Mouse (Mus musculus) heart, adult 18-20 months (tissue): ENCODE measurements around the gene Gid8. TPM values are rescaled to one million over a fixed set of nuclear protein-coding genes. Genes with fewer than 3 reads are reported as not detected.

Experiments used
- DNase-seq, 2 experiments: peaks; one replicate each; pipeline ENCODE4 v3.0.0; 2021 to 2022; ENCODE audit warnings: mixed read lengths in 1 of 2
- long read RNA-seq, 2 experiments: library from polyadenylated mRNA; stranded (forward); transcript quantifications; one replicate each; pipeline ENCODE4 v2.0.0; 2021
- total RNA-seq, 2 experiments: library from RNA; stranded (reverse); gene quantifications; 2 replicates each; pipeline ENCODE4 v1.2.3; 2021

The Gid8 gene
- 10 to 100 TPM; 55.8 to 59.5 TPM for total RNA-seq
- long read RNA-seq, experiment 1, transcript Gid8-201 (5 exons, 1,655 nt) = major isoform, 13 of 18 reads
- long read RNA-seq, experiment 1, partial matches to known transcripts = 2 of 18 reads
- long read RNA-seq, experiment 1, other reads (novel, unspliced or antisense) = 2 of 18 reads
- long read RNA-seq, experiment 2, transcript Gid8-201 (5 exons, 1,655 nt) = major isoform, 9 of 13 reads
- long read RNA-seq, experiment 2, partial matches to known transcripts = 2 of 13 reads
- long read RNA-seq, experiment 2, other reads (novel, unspliced or antisense) = 2 of 13 reads

DNA sequence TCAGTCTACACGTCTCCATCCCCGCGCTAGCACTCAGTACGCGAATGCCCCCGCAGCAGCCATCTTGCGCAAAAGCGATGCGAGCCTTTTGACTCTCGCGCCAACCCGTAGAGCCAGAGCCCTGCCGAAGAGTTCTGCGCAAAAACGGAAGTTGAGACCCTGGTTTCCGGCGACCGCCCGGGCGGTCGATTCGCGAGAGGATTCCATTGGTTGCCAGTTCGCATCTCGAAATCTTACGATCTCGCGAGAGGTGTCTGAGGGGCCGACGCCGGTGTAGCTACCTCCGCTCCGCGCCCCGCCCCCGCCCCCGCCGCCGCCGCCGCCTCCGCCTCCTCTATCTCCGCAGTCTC lies at the start of gene Gid8, which contains the start of gene Dido1:
TSS of gene Gid8 (plus strand) at position 195 of the 350 bp plus-strand sequence.
TSS of gene Dido1 (minus strand) at position 77 of the 350 bp plus-strand sequence.
- DNase-seq = peak; percentile 98 to 99

DNA sequence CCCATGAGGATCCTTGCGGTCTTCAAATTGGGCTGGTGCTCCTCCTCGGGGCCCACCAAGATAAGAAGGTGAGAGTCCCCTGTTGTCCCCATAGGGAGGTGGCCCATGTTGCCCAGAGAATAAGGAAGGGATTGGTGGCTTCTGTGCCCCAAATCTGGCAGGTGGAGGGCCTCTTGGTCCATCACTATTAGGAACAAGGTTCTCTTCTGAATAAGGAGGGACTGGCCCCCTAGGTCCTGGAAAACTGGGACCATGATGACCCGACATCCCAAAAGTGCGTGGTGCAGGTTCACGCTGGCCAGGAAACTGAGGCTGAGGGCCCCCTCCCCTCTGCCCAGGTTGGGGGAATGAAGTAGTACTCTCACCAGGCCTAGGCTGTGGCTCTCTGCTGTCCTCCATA lies 49.4 kb upstream of the Gid8 start:
- no peak for DNase-seq

DNA sequence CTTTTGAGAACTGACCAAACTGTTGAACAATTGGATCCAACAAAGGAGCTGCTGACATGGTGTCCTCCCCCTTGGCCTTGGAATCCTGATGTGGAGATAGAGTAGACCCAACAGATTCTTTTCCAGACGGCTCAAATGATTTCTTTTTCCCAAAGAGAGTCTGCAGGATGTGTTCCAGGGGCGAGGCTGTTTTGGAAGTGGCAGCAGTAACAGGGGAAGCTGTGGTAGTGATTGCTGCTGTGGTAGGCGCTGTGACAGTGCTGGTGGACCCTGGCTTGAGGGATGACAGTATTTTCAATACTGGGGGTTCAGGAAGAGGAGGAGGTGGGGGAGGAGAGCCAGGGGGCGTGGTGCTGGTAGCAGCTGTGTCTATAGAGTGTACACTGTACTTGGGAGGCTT lies 47.9 kb upstream of the Gid8 start:
- no peak for DNase-seq

DNA sequence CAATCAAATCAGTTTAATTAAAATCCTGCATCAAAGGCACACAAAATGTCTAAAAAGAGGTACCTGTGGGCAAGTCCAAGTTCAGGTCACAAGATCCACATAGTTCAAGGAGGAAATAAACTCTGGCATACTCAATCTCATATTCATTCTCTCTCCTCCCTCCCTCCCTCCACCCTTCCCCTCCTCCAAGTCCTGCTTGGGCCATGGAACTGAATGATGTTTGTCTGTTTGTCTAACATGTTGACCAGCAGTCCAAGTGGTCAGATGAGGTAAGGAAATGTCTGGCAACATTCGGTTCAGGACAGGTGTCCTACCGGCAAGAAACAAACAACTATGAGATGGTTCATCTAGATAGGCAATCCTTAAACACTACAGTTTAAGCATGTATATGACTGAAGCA lies 33.2 kb upstream of the Gid8 start:
- DNase-seq = no peak

DNA sequence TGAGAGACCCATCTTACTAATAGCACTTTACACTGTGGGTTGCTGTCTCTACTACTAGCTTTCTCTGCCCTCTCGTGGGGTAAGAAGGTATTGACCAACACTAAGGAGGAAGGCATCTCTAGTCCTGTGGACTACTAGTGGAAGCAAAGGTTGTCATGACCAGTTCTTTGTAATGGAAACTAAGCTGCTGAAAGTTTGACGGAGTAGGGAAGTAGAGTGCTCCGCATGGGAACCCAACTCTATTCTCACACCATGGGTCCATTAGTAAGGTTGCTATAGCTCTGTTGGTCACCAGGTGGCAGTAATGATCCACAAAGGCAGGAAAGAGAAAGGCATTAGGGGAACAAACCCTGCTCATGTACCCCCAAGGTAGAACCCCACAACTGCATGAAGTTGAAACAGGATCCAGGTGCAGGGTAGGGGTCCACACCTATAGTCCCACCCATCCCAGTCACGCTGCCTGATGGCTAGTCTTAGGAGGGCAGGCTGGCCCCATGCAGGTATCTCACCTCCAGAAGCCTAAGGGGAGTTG lies 31.2 kb upstream of the Gid8 start:
- peak; percentile 69 to 89 for DNase-seq

DNA sequence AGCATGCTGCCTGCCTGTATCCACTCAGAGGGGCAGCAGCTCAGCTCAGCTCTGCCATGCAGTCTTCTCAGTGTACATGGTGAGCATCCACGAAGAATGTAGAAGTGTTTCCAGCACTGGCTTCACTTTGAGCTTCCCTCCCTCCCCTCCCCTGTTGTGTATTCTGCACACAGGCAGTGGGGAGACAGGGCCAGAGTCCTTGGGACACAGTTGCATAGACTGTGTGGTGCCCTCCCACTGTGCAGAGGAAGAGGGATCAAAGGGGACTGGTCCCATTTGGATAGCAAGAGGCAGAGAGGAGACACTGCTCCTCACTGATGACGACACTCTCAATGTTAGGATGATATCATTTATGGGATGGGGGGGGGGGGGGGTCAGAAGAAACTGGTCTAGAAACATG lies 28.7 kb upstream of the Gid8 start:
- DNase-seq = no peak

DNA sequence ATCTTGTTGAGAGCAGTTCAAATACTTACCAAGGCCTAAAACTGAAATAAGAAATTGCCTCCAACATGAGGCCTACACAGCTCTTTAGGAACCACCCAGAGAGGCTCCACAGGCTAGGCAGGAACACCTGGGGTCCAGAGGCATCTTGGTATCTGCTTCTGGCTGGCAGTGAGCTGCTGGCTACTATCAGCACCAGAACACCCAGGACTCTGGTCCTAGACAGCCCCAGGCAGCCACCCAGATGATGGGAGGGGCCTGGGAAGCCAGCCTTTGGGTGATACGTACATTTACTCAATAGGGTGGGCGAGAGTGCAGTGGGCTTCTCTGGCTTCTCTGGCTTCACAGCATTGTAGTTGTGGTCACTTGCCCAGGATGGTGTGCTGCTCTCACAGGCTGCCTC lies 26.4 kb upstream of the Gid8 start:
- DNase-seq = no peak

DNA sequence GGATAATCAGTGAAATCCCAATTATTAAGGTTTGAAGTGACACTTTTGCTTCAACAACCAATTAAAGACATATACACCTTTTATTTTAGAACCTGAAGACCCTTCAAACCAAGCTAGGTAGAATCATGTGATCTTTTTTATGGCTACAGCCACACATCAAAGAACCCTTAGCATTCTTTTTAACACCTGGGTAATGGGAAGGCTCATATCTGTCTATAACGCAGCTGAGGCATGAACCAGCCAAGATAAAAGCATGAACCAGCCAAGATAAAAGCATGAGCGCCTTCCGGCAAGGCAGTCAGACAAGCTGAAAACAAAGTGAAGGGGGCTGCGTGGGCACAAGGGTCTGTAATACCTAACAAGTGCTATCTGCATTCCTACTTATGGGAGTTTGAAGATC lies 25.9 kb upstream of the Gid8 start:
- DNase-seq = no peak

DNA sequence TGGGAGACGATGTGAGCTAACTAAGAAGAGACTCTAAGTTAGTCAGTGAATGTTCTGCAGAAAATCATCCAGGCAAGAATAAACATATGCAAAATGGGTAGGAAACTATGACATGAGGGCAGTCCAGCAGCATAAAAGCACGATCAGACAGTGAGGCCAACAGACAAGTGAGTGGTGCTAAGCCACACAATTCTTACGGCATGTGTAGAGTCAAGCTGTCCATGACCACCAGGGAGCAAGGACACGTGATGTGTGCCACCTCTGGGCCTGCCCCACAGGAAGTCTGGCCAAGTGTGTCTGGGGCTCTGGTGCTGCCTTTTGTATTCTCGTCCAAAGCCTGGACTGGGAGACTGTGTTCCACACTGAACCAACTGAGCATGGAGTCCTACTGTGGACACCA lies 20.1 kb upstream of the Gid8 start:
- DNase-seq = peak in 1 of 2 experiments; percentile 35

DNA sequence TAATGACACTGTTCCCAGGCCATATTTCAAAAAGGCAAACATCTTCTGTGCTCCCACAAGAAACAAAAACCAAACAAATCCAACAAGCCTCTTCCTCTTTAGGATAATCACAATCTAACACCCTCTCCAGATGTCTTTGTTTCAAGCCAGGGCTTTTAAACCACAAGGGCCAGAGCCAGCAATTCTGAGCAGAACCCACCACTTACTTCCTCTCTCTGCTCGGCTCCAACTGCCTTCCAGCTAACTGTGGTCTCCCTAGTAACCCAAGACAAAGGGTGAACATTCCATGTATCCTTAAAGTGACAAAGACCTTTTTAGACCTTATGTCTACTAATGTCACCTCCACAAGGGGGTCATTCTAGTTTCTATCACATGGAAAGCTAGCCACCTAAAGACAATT lies 17.3 kb upstream of the Gid8 start:
- peak; percentile 50 to 76 for DNase-seq

DNA sequence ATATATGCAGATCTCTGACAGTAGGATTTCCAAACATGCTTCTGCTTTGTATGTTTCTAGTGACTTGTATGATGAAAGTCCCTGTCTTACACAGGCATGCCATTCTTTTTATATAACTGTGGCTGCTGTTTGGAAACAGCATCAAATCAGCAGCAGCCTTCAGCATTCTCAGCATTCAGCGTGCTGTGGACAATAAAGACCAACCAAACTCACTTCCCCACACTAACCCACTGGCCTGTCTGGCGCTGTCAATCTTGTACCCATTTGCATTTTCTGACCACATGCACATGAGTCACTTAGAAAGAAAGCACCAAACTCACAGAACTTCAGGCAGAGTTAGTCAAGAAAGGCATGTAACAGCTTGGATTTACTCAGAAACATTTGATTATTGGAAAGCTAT lies 14.7 kb upstream of the Gid8 start:
- peak in 1 of 2 experiments; percentile 37 for DNase-seq

DNA sequence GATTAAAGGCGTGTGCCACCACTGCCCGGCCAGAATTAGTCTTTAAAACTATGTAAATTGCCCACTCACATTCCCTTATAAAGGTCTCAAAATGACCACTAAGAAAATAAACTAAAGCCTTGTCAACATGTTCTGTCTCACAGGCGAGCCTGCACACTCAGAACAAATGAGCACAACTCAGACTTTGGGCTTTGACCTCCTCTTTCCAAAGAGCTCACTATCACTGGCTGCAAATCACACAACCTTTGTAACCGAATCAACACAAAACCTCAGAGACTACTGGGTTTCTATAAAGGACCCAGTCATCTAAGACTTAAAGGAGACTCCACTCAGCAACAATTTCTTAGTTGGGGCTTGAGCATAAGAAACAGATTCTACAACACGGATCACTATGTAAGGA lies 9.5 kb upstream of the Gid8 start:
- no peak for DNase-seq

DNA sequence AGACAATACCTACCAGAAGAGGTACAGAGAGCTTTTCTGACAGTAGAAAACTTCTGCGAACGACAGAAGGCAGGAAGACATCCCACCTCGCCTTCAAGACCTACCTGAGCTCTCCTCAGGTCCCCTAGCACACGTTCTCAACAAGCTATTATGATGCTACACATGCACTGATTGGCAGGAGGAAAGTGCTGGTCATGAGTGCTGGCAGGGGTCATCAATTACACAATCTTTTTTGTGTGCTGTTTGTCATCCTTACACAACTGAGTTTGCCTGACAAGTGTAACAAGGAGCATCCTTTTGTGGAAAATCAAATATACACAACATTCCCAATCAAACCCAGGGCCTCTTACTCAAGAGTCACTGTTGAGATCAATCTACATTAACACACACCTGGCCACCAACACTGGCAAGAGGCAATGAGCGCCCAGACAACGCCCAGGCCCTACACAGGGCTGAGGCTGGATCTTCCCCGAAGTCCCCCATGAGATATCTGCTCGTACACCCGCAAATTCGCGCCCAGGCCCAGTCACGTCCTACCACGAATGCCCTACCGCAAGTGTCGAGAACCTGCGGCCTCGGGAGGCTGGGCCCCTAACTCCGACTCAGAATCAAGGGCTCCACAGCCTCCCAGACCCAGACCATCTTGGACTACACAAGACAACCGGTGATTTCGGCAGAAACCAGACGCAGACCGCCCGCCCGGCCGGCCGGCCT lies 8.7 kb upstream of the Gid8 start:
- DNase-seq = no peak

DNA sequence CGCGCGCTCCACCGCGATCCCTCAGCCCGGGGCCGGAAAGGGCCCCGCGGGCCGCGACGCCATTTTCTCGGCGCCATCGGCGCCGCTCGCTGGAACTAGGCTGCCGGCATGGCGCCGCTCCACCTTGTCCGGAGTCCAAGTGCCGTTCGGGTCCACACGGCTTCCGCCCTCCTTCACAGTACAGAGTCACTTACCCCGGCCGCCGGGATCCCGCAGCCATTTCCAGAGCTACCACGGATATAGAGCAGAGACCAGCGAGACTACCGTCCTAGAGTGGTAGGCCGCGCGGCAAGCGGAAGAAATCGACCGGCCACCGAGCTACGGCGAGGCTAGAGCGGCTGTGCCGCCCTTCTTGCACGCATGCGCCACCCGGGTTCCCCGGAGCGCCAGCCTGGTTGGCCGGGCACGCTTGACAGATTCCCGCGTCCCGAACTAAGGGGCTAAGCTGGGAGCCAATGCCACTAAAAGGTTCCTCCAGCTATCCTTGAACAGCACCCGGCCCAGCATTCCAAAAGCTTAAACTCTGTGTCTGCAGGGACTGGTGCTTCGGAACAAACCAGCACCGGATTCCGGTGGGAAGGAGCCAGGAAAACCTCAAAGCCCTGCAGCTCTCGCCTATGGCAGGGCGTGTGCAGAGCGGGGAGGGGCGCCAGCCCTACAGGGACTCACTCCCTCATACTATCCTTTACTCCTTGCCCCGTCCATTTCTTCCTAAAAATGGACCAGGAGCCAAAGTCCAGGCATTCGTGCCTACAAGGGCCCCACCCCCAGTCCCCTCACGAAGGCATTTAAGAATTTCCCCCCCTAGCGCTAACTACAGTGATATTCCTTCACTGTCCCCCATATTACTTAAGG lies 7.9 kb upstream of the Gid8 start:
- peak; percentile 93 to 94 for DNase-seq

DNA sequence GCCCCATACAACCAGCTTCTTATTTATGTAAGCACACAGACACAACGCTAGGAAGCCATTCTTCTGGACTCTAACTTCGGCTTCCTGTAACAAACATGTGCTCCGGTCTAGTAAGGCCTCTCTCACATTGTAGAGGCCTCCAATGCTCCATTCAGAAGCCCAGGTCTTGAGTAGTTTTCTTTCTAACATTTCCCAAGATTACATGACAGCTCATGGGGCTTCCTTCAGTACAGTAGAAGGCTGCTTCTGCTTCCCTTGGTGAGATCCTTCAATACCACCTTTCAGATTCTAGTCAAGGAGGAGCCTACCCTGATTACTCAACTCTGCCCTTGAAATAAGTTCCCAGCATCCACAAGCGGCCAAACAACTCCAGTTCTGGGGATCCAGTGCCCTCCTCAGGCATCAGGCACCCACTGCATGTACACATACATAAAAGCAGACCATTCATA lies 7.2 kb upstream of the Gid8 start:
- DNase-seq = no peak

DNA sequence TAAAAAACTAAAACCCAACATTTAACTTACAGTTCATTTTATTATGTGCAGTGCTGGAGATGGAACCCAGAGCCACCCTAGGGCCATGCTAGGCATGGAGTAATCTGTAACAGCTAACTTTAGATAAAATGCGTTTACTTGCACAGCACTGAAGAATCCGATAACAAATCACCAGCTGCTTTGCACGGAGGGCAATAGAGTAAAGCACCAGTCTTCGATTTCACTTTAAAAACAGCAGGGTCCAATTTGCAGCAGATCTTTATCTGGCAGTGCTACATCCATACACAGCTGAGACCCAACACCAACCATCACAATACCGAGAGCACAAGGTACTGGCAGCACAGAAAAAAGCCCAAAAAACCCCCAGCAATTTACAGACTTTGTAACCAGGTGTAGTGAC lies 6.7 kb upstream of the Gid8 start:
- no peak for DNase-seq

DNA sequence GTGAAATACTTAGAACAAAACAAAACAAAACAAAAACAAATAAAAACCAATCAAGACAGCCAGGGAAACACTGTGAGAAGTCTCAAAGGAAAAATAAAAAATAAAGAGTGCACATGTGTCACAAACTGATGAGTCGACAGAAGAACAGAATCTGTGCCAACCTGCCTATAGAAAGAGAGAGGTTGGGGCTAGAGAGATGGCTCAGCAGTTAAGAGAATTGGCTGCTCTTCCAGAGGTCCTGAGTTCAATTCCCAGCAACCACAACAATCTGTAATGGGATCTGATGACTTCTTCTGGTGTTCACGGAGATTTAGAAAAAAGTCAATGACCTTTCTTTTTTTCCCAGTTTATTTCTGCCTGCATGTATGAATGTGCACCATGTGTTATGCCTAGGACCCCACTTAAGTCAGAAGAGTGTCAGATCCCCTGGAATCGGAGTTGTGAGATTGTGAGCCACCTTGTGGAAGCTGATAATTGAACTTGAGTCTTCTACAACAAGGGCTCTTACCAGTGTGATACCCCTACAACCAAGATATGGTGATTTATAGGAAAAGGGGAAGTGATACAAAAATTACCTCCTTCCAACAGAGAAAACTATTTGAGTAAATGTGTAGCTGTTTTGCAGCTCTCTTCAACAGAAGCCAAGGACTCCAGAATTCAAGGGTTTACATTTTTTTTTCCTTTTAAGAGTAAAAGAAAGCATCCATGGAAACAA lies 6.1 kb upstream of the Gid8 start:
- no peak for DNase-seq

DNA sequence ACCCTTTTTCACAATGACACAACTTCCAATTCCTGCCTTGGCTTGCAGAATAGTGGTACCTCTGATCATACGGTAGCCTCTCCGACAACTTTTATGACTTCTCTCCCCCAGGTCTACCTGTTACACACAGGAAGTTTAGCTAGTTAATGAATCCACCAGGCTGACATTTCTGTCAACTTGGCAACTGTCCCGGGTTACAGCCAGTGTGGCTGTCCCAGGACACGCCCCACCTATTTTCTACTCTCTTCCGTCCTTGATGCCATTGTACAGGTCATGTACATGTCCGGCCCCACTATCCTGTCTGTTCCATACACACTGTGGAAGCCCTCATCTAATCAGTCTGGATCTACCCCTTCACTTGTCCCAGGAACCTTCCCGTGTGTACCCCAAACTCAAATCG lies 5.3 kb upstream of the Gid8 start:
- peak; percentile 78 to 87 for DNase-seq

DNA sequence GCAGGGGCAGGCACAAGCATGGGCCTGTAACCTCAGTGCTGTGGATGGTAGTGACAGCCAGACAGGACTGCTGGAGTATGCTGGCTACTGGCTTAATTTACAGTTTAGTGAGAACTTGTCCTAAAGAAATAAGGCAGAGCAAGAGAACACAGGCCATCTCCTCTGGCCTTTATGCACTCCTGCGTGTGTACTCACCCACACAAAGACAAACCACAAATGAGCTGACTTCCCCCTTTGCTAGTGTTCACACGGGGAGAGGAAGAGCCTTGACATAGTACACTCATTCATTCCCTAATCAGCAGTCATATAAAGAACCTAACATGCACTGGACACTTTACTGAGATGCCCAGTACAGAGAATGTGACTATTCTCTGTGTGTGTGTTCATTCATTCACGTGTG lies 4.9 kb upstream of the Gid8 start:
- no peak for DNase-seq

DNA sequence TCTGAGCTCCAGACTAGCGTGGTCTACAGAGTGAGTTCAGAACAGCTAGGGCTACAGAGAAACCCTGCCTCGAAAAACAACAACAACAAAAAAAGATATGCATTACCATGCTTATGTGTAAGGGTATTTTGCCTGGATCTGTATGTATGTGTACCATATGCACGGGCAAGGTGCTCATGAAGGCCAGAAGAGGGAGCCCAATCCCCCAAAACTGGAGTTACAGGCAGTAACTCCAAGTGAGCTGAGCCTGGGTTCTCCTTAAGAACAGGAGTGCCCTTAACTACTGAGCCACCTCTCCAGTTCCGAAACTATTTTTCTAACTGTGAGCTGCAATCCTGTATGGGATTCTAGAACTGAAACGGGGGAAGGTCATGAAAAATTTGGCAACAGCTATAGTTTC lies 3.9 kb upstream of the Gid8 start:
- DNase-seq = no peak

DNA sequence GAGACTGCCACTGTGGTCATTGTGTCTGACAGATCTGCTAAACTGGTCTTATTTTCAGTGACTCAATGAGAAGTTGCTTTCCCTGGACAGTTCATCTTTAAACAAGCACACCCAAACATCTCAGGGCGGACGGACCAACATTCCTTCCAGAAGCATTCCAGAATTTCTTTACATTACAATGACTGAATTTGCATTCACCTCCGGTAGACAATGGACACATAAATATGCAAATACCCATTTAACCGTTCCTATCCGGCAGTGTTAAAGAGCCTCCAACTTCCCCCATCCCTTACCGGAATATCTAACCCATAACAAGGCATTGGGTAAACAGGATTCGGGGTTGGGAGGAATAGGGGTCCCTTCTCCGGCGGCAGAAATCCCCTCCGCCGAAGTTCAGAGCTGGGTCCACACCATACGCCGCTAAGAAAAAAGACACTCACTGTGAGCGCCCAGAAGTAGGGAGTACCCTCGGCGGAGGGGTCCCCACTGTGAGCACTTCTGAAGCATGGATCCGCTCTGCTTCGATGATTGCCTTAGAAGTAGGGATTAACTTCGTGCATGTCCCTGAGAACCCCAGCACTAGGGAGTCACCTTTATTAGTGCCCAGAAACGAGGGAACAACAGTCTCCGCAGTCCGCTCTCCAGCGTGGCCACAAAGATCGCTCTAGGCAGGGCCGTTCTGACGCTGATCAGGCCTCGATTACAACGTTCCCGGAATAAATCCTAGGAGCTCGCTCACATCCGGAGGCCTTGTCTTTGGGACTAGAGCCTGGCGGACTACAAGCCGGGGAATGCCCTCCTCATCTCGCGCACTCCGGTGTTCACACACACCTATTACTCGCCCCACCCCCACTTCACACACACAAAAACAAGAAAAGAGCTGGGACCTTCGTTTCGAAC lies 644 bp upstream of the Gid8 start:
- DNase-seq = no peak
